Mouse (Mus musculus) hindbrain, postnatal 0 days (tissue): ENCODE data around the gene Eef1akmt4. TPM values are rescaled to one million over a fixed set of nuclear protein-coding genes. Genes with fewer than 3 reads are reported as not detected.

Source experiments
- ATAC-seq: fragments of 200-750 bp; cut with Nextera tagmentation; 2 replicates; pipeline ENCODE4 v1.8.0; 2017; ENCODE audit warnings: mild to moderate bottlenecking, moderate TSS enrichment, moderate library complexity
- DNase-seq: peaks from one replicate; pipeline ENCODE4 v3.0.0-alpha.2; 2015; ENCODE audit warnings: low spot score
- H3K27ac ChIP-seq: fragments of 300-500 bp; sonication (generic); 2 replicates; pipeline ENCODE4 v1.5.1; 2014; ENCODE audit warnings: mild to moderate bottlenecking
- H3K27me3 ChIP-seq: fragments of 300-500 bp; sonication (generic); 2 replicates; pipeline ENCODE4 v1.6.1; 2014; ENCODE audit warnings: low read length, mixed read lengths; ENCODE audit not compliant: insufficient read depth
- H3K36me3 ChIP-seq: fragments of 300-500 bp; sonication (generic); 2 replicates; pipeline ENCODE4 v1.6.1; 2014; ENCODE audit warnings: low read length, mixed read lengths; ENCODE audit not compliant: insufficient read depth
- H3K4me1 ChIP-seq: fragments of 300-500 bp; sonication (generic); 2 replicates; pipeline ENCODE4 v1.6.1; 2014; ENCODE audit warnings: antibody characterized with exemption, low read length, mixed read lengths; ENCODE audit not compliant: insufficient read depth
- H3K4me2 ChIP-seq: fragments of 300-500 bp; sonication (generic); 2 replicates; pipeline ENCODE4 v1.6.1; 2014; ENCODE audit warnings: low read depth, mild to moderate bottlenecking, low read length, moderate library complexity, mixed read lengths
- H3K4me3 ChIP-seq: fragments of 300-500 bp; sonication (generic); 2 replicates; pipeline ENCODE4 v1.5.1; 2014; ENCODE audit warnings: low read length
- H3K9ac ChIP-seq: fragments of 300-500 bp; sonication (generic); replicated peaks from 2 replicates; pipeline ENCODE4 v1.6.1; 2014; ENCODE audit warnings: mild to moderate bottlenecking, low read length, moderate library complexity, mixed read lengths
- H3K9me3 ChIP-seq: fragments of 300-500 bp; sonication (generic); 2 replicates; pipeline ENCODE4 v1.6.1; 2016; ENCODE audit warnings: low read length, mixed read lengths
- CTCF ChIP-seq: IDR thresholded peaks from 2 replicates; pipeline ENCODE4 v1.5.1; 2016; ENCODE audit warnings: antibody characterized with exemption, control low read depth, low read depth
- WGBS: fragments of 180-500 bp; shearing (Covaris S2); extraction: QIAGEN DNeasy Blood & Tissue Kit; methylation state at CpG from one replicate; pipeline ENCODE4 v1.1.7; 2014; 5-methylcytosine and 5-hydroxymethylcytosine counted together
- polyA plus RNA-seq: library from polyadenylated mRNA; unstranded; fragments of >200 nt; fragmentation: Nextera tagmentation; extraction: Ambion mirVana; gene quantifications from 2 replicates; pipeline ENCODE4 v1.2.1, GENCODE M21; 2015
- total RNA-seq: library from RNA; depleted of rRNA; stranded (reverse); fragments of >200 nt; gene quantifications from 2 replicates; pipeline ENCODE4 v1.2.3, GENCODE M21; 2014

Eef1akmt4 gene
- total and polyA plus RNA-seq, 2 experiments from 2014 or later: 5.6 to 6.4 TPM

- no peak overlapping the region; the same call in 1 of the 2 replicates for H3K27ac ChIP-seq
- H3K36me3 ChIP-seq: no peaks in the 10 kb centered on the region; the same call in 1 of the 2 replicates
- H3K4me3 ChIP-seq: peak overlapping the region; percentile 61; the same call in 1 of the 2 replicates
- H3K9ac ChIP-seq: peak overlapping the region; percentile 74; the same call in 1 of the 2 replicates
- DNase-seq (no peak), ATAC-seq (no peak)
- peaks cover 6% of the 10 kb centered on the region; the same call in 1 of the 2 replicates for H3K4me1 ChIP-seq
- no peaks in the 10 kb centered on the region for H3K9me3 ChIP-seq
- H3K4me2 ChIP-seq: peak overlapping the region; percentile 79
- no peaks in the 10 kb centered on the region for H3K27me3 ChIP-seq
- TF ChIP-seq CTCF: no peak
- 46% methylated on average over 11 of the region's 11 CpGs for WGBS
Observed at GRCm38 (mm10) chr16:20628871-20629391, 17.5 kb downstream of the Eef1akmt4 start.

- peak; percentile 66 for ATAC-seq
- Histone ChIP-seq H3K27ac (peak within 1 kb of the TSS; percentile 85), H3K4me3 (peak within 1 kb of the TSS; percentile 61), H3K9ac (peak within 1 kb of the TSS; percentile 74), H3K27me3 (no peaks in the 10 kb centered on the region), H3K4me2 (peak within 1 kb of the TSS; percentile 79), H3K36me3 (no peaks in the 10 kb centered on the region; the same call in 1 of the 2 replicates), H3K9me3 (no peaks in the 10 kb centered on the region), H3K4me1 (peaks cover 6% of the 10 kb centered on the region; the same call in 1 of the 2 replicates)
- peak; percentile 68 for DNase-seq
- no peak for TF ChIP-seq CTCF
- WGBS: 4% methylated on average over 54 of the region's 54 CpGs
Observed at GRCm38 (mm10) chr16:20629731-20630634, 18.6 kb downstream of the Eef1akmt4 start, which contains the start of gene Ece2. Gene Ece2 (plus strand): TSS chr16:20629828.

GRCm38 (mm10) chr16:20637410-20637809, 26.0 kb downstream of the Eef1akmt4 start:
- Histone ChIP-seq H3K4me3 (no peak overlapping the region), H3K9ac (no peak overlapping the region), H3K36me3 (no peaks in the 10 kb centered on the region; the same call in 1 of the 2 replicates), H3K4me1 (no peaks in the 10 kb centered on the region), H3K9me3 (no peaks in the 10 kb centered on the region), H3K27me3 (no peaks in the 10 kb centered on the region), H3K27ac (no peak overlapping the region), H3K4me2 (no peak overlapping the region)
- TF ChIP-seq CTCF: no peak
- 84% methylated on average over 8 of the region's 8 CpGs for WGBS
- DNase-seq: no peak
- ATAC-seq: no peak

GRCm38 (mm10) chr16:20638367-20638766, 27.0 kb downstream of the Eef1akmt4 start:
- no peak overlapping the region for H3K9ac ChIP-seq
- no peaks in the 10 kb centered on the region for H3K4me1 ChIP-seq
- no peak overlapping the region for H3K4me3 ChIP-seq
- 30% methylated on average over 8 of the region's 8 CpGs for WGBS
- H3K27me3 ChIP-seq: no peaks in the 10 kb centered on the region
- DNase-seq: peak; percentile 72
- no peak for TF ChIP-seq CTCF
- ATAC-seq: peak; percentile 58; the same call in 1 of the 2 replicates
- H3K36me3 ChIP-seq: peaks cover 4% of the 10 kb centered on the region
- no peaks in the 10 kb centered on the region for H3K9me3 ChIP-seq
- H3K4me2 ChIP-seq: 0 out of 2 replicates have a peak overlapping the region, but pooled peaks have one; percentile 11
- H3K27ac ChIP-seq: peak overlapping the region; percentile 51; the same call in 1 of the 2 replicates

- WGBS: 2% methylated on average over 8 of the region's 8 CpGs
- no peak overlapping the region for H3K4me3 ChIP-seq
- DNase-seq (peak; percentile 86), ATAC-seq (peak; percentile 66)
- no peak overlapping the region for H3K27ac ChIP-seq
- H3K27me3 ChIP-seq: no peaks in the 10 kb centered on the region
- peak; percentile 85 for TF ChIP-seq CTCF
- no peaks in the 10 kb centered on the region for H3K9me3 ChIP-seq
- no peaks in the 10 kb centered on the region for H3K4me1 ChIP-seq
- H3K4me2 ChIP-seq: no peak overlapping the region
- H3K9ac ChIP-seq: no peak overlapping the region
- H3K36me3 ChIP-seq: peaks cover 23% of the 10 kb centered on the region
Observed at GRCm38 (mm10) chr16:20642161-20642560, 30.8 kb downstream of the Eef1akmt4 start.

- H3K27ac ChIP-seq: no peak overlapping the region
- no peak overlapping the region for H3K9ac ChIP-seq
- TF ChIP-seq CTCF: no peak
- 89% methylated on average over 7 of the region's 7 CpGs for WGBS
- no peaks in the 10 kb centered on the region for H3K9me3 ChIP-seq
- H3K4me2 ChIP-seq: no peak overlapping the region
- no peak for ATAC-seq
- peaks cover 23% of the 10 kb centered on the region for H3K36me3 ChIP-seq
- DNase-seq: no peak
- H3K27me3 ChIP-seq: no peaks in the 10 kb centered on the region
- H3K4me3 ChIP-seq: no peak overlapping the region
- no peaks in the 10 kb centered on the region for H3K4me1 ChIP-seq
Observed at GRCm38 (mm10) chr16:20643911-20644310, 32.5 kb downstream of the Eef1akmt4 start.
